Mouse (Mus musculus): ENCODE measurements around the gene Tnfsf11.

GRCm38 (mm10) chr14:78276395-78276930 is 31.4 kb downstream of the Tnfsf11 start:
- TF ChIP-seq CTCF (IDR thresholded peaks at IDR 0.05; ENCODE audit: control insufficient read depth, insufficient read depth, insufficient read length) = no peak
- TF ChIP-seq MAX (IDR thresholded peaks at IDR 0.05) = no peak
- no peak for TF ChIP-seq CEBPB (IDR thresholded peaks at IDR 0.05; ENCODE audit: low read depth)
- TF ChIP-seq USF1 (IDR thresholded peaks at IDR 0.05; ENCODE audit: low read depth) = no peak
- TF ChIP-seq MYOD1 (IDR thresholded peaks at IDR 0.05; ENCODE audit: control insufficient read depth, insufficient read length, low read depth) = no peak
